Mouse (Mus musculus) heart, embryonic 12.5 days (tissue): ENCODE results near the gene Atp2a3. TPM values are rescaled to one million over a fixed set of nuclear protein-coding genes. Genes with fewer than 3 reads are reported as not detected.

Experiments
- ATAC-seq: fragments of 200-750 bp; cut with Nextera tagmentation; 2 replicates; pipeline ENCODE4 v1.8.0; 2017; ENCODE audit warnings: moderate TSS enrichment, moderate library complexity; ENCODE audit not compliant: insufficient number of reproducible peaks, low FRiP score
- H3K27ac ChIP-seq: fragments of 300-500 bp; sonication (generic); 2 replicates; pipeline ENCODE4 v1.5.1; 2016; ENCODE audit warnings: mild to moderate bottlenecking, moderate library complexity; ENCODE audit not compliant: poor library complexity, severe bottlenecking
- H3K27me3 ChIP-seq: fragments of 300-500 bp; sonication (generic); replicated peaks from 2 replicates; pipeline ENCODE4 v1.6.1; 2016; ENCODE audit warnings: mild to moderate bottlenecking, moderate library complexity
- H3K36me3 ChIP-seq: fragments of 300-500 bp; sonication (generic); 2 replicates; pipeline ENCODE4 v1.6.1; 2016; ENCODE audit warnings: mild to moderate bottlenecking, moderate library complexity
- H3K4me1 ChIP-seq: fragments of 300-500 bp; sonication (generic); replicated peaks from 2 replicates; pipeline ENCODE4 v1.6.1; 2016; ENCODE audit warnings: mild to moderate bottlenecking
- H3K4me2 ChIP-seq: fragments of 300-500 bp; sonication (generic); 2 replicates; pipeline ENCODE4 v1.6.1; 2016; ENCODE audit warnings: mild to moderate bottlenecking, moderate library complexity
- H3K4me3 ChIP-seq: fragments of 300-500 bp; sonication (generic); 2 replicates; pipeline ENCODE4 v1.5.1; 2016; ENCODE audit warnings: mild to moderate bottlenecking
- H3K9ac ChIP-seq: fragments of 300-500 bp; sonication (generic); 2 replicates; pipeline ENCODE4 v1.6.1; 2016; ENCODE audit warnings: mild to moderate bottlenecking, moderate library complexity
- H3K9me3 ChIP-seq: fragments of 300-500 bp; sonication (generic); replicated peaks from 2 replicates; pipeline ENCODE4 v1.6.1; 2016; ENCODE audit warnings: mild to moderate bottlenecking, moderate library complexity
- WGBS: fragments of 180-500 bp; shearing (Covaris S2); methylation state at CpG from one replicate; pipeline ENCODE4 v1.1.7; 2016; 5-methylcytosine and 5-hydroxymethylcytosine counted together
- polyA plus RNA-seq: library from polyadenylated mRNA; unstranded; fragments of >200 nt; fragmentation: Nextera tagmentation; extraction: Ambion mirVana; gene quantifications from 2 replicates; pipeline ENCODE4 v1.2.1, GENCODE M21; 2016

Gene Atp2a3
- polyA plus RNA-seq, 1 experiment from 2014 or later: 4.8 TPM

GRCm38 (mm10) chr11:72955339-72955974 lies 5.5 kb upstream of the Atp2a3 start:
- no peak overlapping the region for H3K9ac ChIP-seq
- peak overlapping the region; percentile 1; the same call in 1 of the 2 replicates for H3K4me2 ChIP-seq
- WGBS: 44% methylated on average over 5 of the region's 5 CpGs
- H3K4me3 ChIP-seq: no peak overlapping the region
- peaks cover 20% of the 10 kb centered on the region for H3K27me3 ChIP-seq
- H3K4me1 ChIP-seq: peaks cover 42% of the 10 kb centered on the region
- peak; percentile 41 for ATAC-seq
- H3K36me3 ChIP-seq: no peaks in the 10 kb centered on the region
- H3K9me3 ChIP-seq: no peaks in the 10 kb centered on the region
- 0 out of 2 replicates have a peak overlapping the region, but pooled peaks have one; percentile 24 for H3K27ac ChIP-seq

- WGBS: 43% methylated on average over 2 of the region's 2 CpGs
- Histone ChIP-seq H3K27ac (no peak overlapping the region), H3K9ac (no peak overlapping the region), H3K4me2 (no peak overlapping the region), H3K4me3 (no peak overlapping the region), H3K4me1 (peaks cover 46% of the 10 kb centered on the region), H3K36me3 (no peaks in the 10 kb centered on the region), H3K9me3 (no peaks in the 10 kb centered on the region), H3K27me3 (peaks cover 38% of the 10 kb centered on the region)
- ATAC-seq: no peak
Observed at GRCm38 (mm10) chr11:72957318-72957717, 3.7 kb upstream of the Atp2a3 start.

GRCm38 (mm10) chr11:72959924-72960679 lies 867 bp upstream of the Atp2a3 start:
- Histone ChIP-seq H3K9me3 (no peaks in the 10 kb centered on the region), H3K4me1 (peaks cover 39% of the 10 kb centered on the region), H3K36me3 (no peaks in the 10 kb centered on the region), H3K27ac (no peak overlapping the region), H3K4me2 (peak overlapping the region; percentile 78), H3K4me3 (0 out of 2 replicates have a peak overlapping the region, but pooled peaks have one; percentile 47), H3K27me3 (peaks cover 42% of the 10 kb centered on the region), H3K9ac (no peak overlapping the region)
- ATAC-seq: no peak
- 14% methylated on average over 15 of the region's 15 CpGs for WGBS

GRCm38 (mm10) chr11:72960723-72961071 lies 272 bp upstream of the Atp2a3 start:
- WGBS: 5% methylated on average over 15 of the region's 15 CpGs
- Histone ChIP-seq H3K36me3 (no peaks in the 10 kb centered on the region), H3K27me3 (peaks cover 47% of the 10 kb centered on the region), H3K9me3 (no peaks in the 10 kb centered on the region), H3K27ac (no peak overlapping the region), H3K4me3 (peak overlapping the region; percentile 47), H3K4me2 (peak overlapping the region; percentile 78), H3K4me1 (peaks cover 36% of the 10 kb centered on the region), H3K9ac (peak overlapping the region; percentile 55; the same call in 1 of the 2 replicates)
- no peak for ATAC-seq

- Histone ChIP-seq H3K4me3 (no peak overlapping the region), H3K36me3 (no peaks in the 10 kb centered on the region), H3K27me3 (peaks cover 51% of the 10 kb centered on the region), H3K4me2 (no peak overlapping the region), H3K9ac (no peak overlapping the region), H3K9me3 (no peaks in the 10 kb centered on the region), H3K4me1 (peaks cover 36% of the 10 kb centered on the region), H3K27ac (no peak overlapping the region)
- 84% methylated on average over 2 of the region's 2 CpGs for WGBS
- ATAC-seq: no peak
Observed at GRCm38 (mm10) chr11:72962378-72962777, 1.4 kb downstream of the Atp2a3 start.

- H3K27me3 ChIP-seq: peaks cover 51% of the 10 kb centered on the region
Observed at GRCm38 (mm10) chr11:72963058-72963788, 2.3 kb downstream of the Atp2a3 start.

GRCm38 (mm10) chr11:72963789-72964294 lies 2.9 kb downstream of the Atp2a3 start:
- no peak for ATAC-seq
- Histone ChIP-seq H3K4me1 (peaks cover 36% of the 10 kb centered on the region), H3K4me2 (no peak overlapping the region), H3K9ac (no peak overlapping the region), H3K9me3 (no peaks in the 10 kb centered on the region), H3K36me3 (no peaks in the 10 kb centered on the region), H3K27me3 (peaks cover 47% of the 10 kb centered on the region), H3K27ac (no peak overlapping the region), H3K4me3 (no peak overlapping the region)
- 51% methylated on average over 3 of the region's 3 CpGs for WGBS

More at GRCm38 (mm10) chr11:72963058-72963788, 2.3 kb downstream of the Atp2a3 start:
- H3K27ac ChIP-seq: no peak overlapping the region
- 29% methylated on average over 7 of the region's 7 CpGs for WGBS
- no peak overlapping the region for H3K4me3 ChIP-seq
- no peaks in the 10 kb centered on the region for H3K9me3 ChIP-seq
- H3K4me2 ChIP-seq: no peak overlapping the region
- ATAC-seq: 0 out of 2 replicates have a peak, but pooled peaks have one; percentile 22
- no peak overlapping the region for H3K9ac ChIP-seq
- no peaks in the 10 kb centered on the region for H3K36me3 ChIP-seq
- peaks cover 36% of the 10 kb centered on the region for H3K4me1 ChIP-seq

- peaks cover 63% of the 10 kb centered on the region for H3K27me3 ChIP-seq
- ATAC-seq: no peak
- no peak overlapping the region for H3K4me3 ChIP-seq
- no peaks in the 10 kb centered on the region for H3K36me3 ChIP-seq
- no peaks in the 10 kb centered on the region for H3K9me3 ChIP-seq
- WGBS: 76% methylated on average over 13 of the region's 13 CpGs
- H3K4me1 ChIP-seq: no peaks in the 10 kb centered on the region
- no peak overlapping the region for H3K4me2 ChIP-seq
- no peak overlapping the region for H3K27ac ChIP-seq
- no peak overlapping the region for H3K9ac ChIP-seq
Observed at GRCm38 (mm10) chr11:72974995-72975503, 14.1 kb downstream of the Atp2a3 start.

- Histone ChIP-seq H3K36me3 (no peaks in the 10 kb centered on the region), H3K4me1 (peaks cover under 1% of the 10 kb centered on the region), H3K4me3 (no peak overlapping the region), H3K27me3 (peaks cover 26% of the 10 kb centered on the region), H3K4me2 (no peak overlapping the region), H3K9ac (no peak overlapping the region), H3K9me3 (no peaks in the 10 kb centered on the region), H3K27ac (no peak overlapping the region)
- no peak for ATAC-seq
- WGBS: 83% methylated on average over 9 of the region's 9 CpGs
Observed at GRCm38 (mm10) chr11:72982516-72982915, 21.5 kb downstream of the Atp2a3 start.

- peaks cover 19% of the 10 kb centered on the region for H3K27me3 ChIP-seq
- H3K4me2 ChIP-seq: no peak overlapping the region
- no peak overlapping the region for H3K27ac ChIP-seq
- no peaks in the 10 kb centered on the region for H3K9me3 ChIP-seq
- no peak overlapping the region for H3K4me3 ChIP-seq
- no peak for ATAC-seq
- H3K36me3 ChIP-seq: no peaks in the 10 kb centered on the region
- no peak overlapping the region for H3K9ac ChIP-seq
- WGBS: 47% methylated on average over 5 of the region's 5 CpGs
- peaks cover 8% of the 10 kb centered on the region for H3K4me1 ChIP-seq
Observed at GRCm38 (mm10) chr11:72983283-72983682, 22.3 kb downstream of the Atp2a3 start.

- H3K27me3 ChIP-seq: 0 out of 2 replicates have a peak, but pooled peaks cover 3% of the 10 kb centered on the region
- 71% methylated on average over 5 of the region's 5 CpGs for WGBS
- H3K4me2 ChIP-seq: no peak overlapping the region
- no peaks in the 10 kb centered on the region for H3K36me3 ChIP-seq
- ATAC-seq: no peak
- no peak overlapping the region for H3K27ac ChIP-seq
- H3K9me3 ChIP-seq: no peaks in the 10 kb centered on the region
- H3K9ac ChIP-seq: no peak overlapping the region
- H3K4me1 ChIP-seq: peaks cover 29% of the 10 kb centered on the region
- H3K4me3 ChIP-seq: no peak overlapping the region
Observed at GRCm38 (mm10) chr11:72986745-72987144, 25.8 kb downstream of the Atp2a3 start.
